Mouse (Mus musculus): ENCODE results near the gene Il1r1.

DNA sequence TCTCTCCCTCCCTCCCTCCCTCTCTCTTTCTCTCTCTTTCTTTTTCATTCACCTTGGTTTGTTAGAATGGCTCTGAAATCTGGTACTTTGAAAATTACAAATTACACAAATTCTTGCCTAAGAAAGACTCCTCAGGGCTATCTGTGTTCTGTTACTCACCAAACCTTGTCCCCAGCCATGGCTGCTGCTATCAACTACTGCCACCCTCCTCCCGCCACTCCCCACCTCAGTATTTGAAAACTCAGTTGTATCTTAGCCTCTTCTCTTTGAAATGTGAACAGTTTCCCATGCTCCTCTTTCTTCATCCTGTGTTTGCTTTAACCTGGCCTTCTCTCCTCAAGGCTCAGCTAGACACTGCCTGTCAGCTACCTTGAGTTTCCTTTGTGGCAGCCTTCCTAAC lies 104.6 kb downstream of the Il1r1 start:
- no peak for TF ChIP-seq CTCF (IDR thresholded peaks at IDR 0.05; ENCODE audit: low read depth, low read length)
- TF ChIP-seq GATA1 (IDR thresholded peaks at IDR 0.05; ENCODE audit: borderline replicate concordance, low read length): no peak
